Mouse (Mus musculus) Muller cell, postnatal 12 days (primary cell): Measurements from ENCODE around the gene Mcm10.

Source experiments
- DNase-seq: peaks from one replicate; pipeline ENCODE4 v3.0.0-alpha.2; 2015; ENCODE audit errors: inconsistent ontology term

Gene Mcm10

DNA sequence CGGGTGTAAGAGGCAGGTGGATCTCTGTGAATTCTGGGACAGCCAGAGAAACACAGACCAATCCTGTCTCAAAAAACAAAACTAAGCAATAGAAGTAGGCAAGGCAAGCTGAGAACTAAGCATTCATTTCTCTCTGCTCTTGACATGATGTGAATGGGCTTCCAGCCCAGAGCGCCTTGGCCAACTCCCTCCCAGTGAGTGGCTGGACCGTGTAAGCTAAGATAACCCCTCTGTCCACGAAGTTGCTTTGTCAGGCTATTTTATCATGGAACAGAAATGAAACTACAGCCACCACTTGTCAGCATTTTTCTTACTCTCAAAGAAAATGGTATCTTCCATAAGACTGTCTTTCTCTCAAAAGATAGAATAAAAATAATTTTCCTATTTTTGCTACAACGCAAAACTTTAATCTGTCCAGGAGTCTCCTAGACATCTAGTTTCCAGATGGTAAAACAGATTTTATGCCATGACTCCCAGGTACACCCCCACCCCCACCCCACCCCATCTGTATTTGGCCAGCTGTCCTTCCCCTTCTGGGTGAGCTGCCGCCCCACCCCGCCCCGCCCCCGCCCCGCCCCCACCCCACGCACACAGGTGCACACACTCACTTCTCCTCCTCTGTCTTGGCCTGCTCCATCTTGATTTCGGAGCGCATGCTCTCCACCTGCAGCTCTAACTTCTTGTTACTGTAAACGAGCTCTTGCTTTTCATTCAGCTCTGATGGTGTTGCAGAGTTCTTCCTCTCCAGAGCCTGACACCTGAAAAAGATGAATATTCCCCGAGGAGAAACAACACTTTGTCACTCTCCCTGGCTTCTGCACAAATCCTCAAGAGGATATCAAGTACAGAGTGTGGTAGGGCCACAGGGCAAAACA is 21.2 kb upstream of the Mcm10 start:
- no peak for DNase-seq

- no peak for DNase-seq
Observed at GRCm38 (mm10) chr2:5032665-5033064, 20.1 kb upstream of the Mcm10 start.

GRCm38 (mm10) chr2:5031215-5031614 is 18.6 kb upstream of the Mcm10 start:
- no peak for DNase-seq

DNA sequence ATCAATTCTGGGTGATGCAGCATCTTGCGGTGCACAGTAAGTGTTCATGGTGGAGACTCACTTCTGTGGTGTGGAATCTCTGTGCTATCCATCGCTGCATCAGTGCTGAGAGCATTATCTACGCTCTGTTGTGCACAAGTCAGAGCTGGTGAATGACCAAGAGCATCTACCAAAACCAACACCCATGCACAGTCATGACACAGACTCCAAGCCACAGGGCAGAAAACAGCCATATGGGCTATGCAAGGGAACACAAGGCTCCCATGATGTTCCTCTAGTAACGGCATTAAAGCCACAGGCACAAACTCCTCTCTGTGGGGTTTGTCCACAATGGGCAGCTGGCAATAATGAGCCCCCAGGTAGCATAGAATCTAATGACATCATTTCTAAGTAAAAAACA is 17.2 kb upstream of the Mcm10 start:
- DNase-seq = no peak

DNA sequence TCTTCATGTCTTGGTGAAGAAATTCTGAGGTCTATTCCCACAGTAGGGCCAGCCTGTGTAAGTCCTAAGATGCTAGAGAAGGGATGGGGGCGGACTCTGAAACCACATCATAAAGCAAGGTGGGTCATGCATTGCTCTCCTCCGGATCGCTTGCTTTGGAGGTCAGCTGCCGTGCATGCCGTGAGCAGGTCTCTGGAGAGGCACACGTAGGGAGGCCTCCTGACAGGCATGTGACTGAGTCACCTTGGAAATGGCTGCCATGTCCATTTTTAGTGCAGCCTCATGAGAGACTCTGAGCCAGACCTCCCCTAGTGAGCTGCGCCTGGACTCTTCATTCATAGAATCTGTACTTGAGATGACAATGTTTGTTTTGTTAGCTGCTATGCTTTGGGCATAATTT is 15.5 kb upstream of the Mcm10 start:
- no peak for DNase-seq

- DNase-seq = no peak
Observed at GRCm38 (mm10) chr2:5027057-5027456, 14.5 kb upstream of the Mcm10 start.

DNA sequence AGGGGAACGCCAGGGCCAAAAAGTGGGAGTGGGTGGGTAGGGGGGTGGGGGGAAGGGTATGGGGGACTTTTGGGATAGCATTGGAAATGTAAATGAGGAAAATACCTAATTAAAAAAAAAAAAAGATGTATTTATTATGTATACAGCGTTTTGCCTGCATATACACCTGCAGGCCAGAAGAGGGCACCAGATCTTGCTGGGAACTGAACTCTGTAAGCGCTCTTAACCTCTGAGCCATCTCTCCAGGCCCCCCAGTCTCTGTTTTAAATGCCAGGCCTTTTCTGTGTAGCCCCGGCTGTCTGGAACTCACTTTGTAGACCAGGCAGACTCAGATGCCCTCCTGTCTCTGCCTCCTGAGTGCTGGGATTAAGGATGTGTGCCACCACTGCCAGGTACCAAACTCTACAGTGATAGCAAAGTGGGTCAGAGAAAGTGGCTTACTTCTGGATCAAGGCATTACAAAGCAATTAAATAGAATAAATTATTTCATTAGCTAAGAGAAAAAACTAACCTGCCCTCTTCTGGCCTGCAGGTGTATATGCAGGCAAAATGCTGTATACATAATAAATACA is 12.7 kb upstream of the Mcm10 start:
- no peak for DNase-seq

DNA sequence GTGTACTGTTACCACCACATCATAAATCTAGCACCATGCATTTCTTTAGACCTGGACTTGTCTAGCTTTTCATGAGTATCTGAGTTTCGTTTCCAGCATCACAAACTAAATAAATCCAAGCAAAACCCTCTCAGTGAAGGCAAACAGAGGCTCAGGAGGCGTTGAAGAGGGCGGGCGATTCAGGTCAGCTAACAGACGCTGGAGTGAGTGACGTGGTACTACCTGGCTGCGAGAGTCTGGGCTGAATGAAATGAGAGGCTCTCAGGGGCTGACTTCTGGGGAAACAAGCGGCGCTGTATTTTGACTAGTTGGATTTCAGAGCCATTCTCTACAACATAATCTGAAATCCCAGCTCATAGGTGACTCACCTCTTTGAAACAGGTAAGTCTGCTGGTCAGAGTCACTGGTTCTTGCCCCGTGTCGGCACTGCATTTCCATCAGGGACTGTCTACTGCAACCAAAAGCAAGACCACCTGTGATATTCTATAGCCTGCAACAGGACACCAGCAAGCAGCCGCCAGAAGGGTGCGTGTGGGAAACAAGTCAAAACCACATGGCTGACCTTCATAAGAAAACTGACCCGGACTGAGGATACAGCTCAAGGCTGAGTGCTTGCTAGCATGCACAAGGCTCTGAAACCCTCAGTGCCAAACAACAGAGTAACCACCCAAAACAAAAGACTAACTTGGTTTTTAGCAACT is 11.3 kb upstream of the Mcm10 start:
- DNase-seq = no peak

DNA sequence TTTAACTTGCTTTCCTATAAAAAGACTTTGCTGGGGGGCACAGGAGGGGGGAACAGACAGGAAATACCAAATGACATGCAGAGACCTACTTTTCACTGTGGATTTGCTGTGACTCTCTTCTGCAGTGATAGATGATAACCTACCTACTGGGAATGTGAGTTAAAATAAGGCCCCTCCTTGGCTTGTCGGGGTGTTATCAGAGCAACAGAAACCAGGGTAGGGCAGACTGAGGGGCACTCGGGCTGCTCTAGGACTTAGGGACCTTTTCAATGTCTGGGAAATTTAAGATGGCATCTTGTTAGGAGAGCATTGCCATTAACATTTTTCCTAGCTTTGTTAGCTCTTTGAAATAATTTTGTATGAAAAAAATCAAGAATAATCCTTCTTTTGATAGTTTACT is 10.7 kb upstream of the Mcm10 start:
- no peak for DNase-seq

DNA sequence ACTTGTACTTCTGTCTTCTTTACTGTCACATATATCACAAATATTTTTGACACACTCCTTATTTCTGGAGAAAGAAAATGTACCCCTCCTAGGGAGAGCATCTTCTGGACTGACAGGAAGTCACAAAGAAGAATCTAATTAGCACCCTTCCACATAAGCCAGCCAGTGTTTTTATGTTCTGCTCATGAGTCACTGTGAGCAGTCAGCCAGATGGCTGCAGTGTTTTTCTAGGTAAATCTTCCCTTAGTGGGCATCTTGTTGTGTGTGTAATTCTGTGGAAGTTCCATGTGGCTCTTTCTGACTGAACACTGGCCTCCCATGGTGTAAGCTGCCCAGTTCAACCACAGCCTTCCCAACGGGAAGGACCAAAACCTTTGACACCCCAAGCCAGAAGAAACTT is 7.1 kb upstream of the Mcm10 start:
- no peak for DNase-seq

- DNase-seq = no peak
Observed at GRCm38 (mm10) chr2:5016922-5017321, 4.3 kb upstream of the Mcm10 start.

GRCm38 (mm10) chr2:5015527-5015926 is 2.9 kb upstream of the Mcm10 start:
- no peak for DNase-seq

GRCm38 (mm10) chr2:5014616-5015015 is 2.0 kb upstream of the Mcm10 start:
- DNase-seq = no peak

- DNase-seq = no peak
Observed at GRCm38 (mm10) chr2:5011898-5012490, 597 bp downstream of the Mcm10 start.

- DNase-seq = peak; percentile 52
Observed at GRCm38 (mm10) chr2:5007107-5007506, 5.5 kb downstream of the Mcm10 start.

GRCm38 (mm10) chr2:5001266-5001665 is 11.3 kb downstream of the Mcm10 start:
- DNase-seq = no peak

DNA sequence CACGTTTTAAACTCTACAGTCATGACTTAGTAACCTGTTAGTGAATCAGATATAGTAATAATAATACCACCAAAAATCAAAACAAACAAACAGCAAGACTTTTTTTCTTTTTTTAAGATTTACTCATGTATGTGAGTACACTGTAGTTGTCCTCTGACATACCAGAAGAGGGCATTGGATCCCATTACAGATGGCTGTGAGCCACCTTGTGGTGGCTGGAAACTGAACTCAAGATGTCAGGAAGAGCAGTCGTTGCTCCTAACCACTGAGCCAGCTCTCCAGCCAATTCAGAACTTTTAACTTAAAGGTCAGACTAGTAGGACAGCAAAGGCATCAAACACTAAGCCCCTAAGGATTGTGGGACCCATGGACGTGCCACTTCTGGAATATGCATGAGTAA is 13.7 kb downstream of the Mcm10 start:
- DNase-seq = no peak

- DNase-seq = no peak
Observed at GRCm38 (mm10) chr2:4996421-4996824, 16.2 kb downstream of the Mcm10 start.

- DNase-seq = no peak
Observed at GRCm38 (mm10) chr2:4995646-4996045, 16.9 kb downstream of the Mcm10 start.

- DNase-seq = no peak
Observed at GRCm38 (mm10) chr2:4994436-4994835, 18.2 kb downstream of the Mcm10 start.

DNA sequence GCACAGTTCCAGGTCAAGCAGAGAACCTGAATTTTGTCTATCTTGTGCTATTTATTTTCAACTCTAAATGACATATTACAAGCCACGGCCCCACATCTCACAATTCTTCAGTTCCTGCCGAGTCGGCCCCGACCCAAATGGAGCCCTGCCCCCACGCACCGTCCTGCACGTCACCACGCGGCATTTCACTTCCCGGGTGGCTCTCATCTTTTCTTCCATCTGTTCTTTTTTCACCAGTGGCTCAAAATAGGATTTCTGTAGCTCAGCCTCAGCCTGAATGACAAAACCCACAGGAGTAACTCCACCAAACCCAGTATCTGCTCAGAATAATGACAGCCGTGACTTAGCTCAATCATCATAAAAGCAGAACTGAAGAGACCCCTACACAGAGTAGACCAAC is 19.0 kb downstream of the Mcm10 start:
- DNase-seq = no peak

GRCm38 (mm10) chr2:4988826-4989424 is 23.7 kb downstream of the Mcm10 start:
- no peak for DNase-seq
